Mouse (Mus musculus): Measurements from ENCODE around the gene 6820408C15Rik. TPM values are rescaled to one million over a fixed set of nuclear protein-coding genes. Genes with fewer than 3 reads are reported as not detected.

6820408C15Rik gene
- polyA plus RNA-seq, 1 experiment from 2014 or later = 2.2 TPM

GRCm38 (mm10) chr2:152439833-152440232, 24.4 kb downstream of the 6820408C15Rik start:
- Histone ChIP-seq H3K9ac (no peak overlapping the region), H3K27me3 (no peaks in the 10 kb centered on the region), H3K4me3 (no peak overlapping the region), H3K4me1 (replicated peaks) (peaks cover 12% of the 10 kb centered on the region), H3K4me2 (no peak overlapping the region), H3K9me3 (no peaks in the 10 kb centered on the region), H3K36me3 (no peaks in the 10 kb centered on the region), H3K27ac (replicated peaks) (no peak overlapping the region)
- 87% methylated on average over 2 of the region's 2 CpGs for WGBS
- no peak for ATAC-seq (ENCODE audit: low FRiP score, low read depth)

- Histone ChIP-seq H3K4me1 (replicated peaks) (peaks cover 1% of the 10 kb centered on the region), H3K9ac (no peak overlapping the region), H3K36me3 (no peaks in the 10 kb centered on the region), H3K27me3 (no peaks in the 10 kb centered on the region), H3K9me3 (no peaks in the 10 kb centered on the region), H3K4me2 (no peak overlapping the region), H3K27ac (replicated peaks) (no peak overlapping the region), H3K4me3 (no peak overlapping the region)
- 49% methylated on average over 4 of the region's 4 CpGs for WGBS
- ATAC-seq (ENCODE audit: low FRiP score, low read depth) = no peak
These were observed 26.9 kb downstream of the 6820408C15Rik start for GRCm38 (mm10) chr2:152442322-152442721.

GRCm38 (mm10) chr2:152443281-152443680, 27.9 kb downstream of the 6820408C15Rik start:
- no peak overlapping the region for H3K4me3 ChIP-seq
- WGBS = 79% methylated on average over 7 of the region's 8 CpGs
- H3K9ac ChIP-seq = no peak overlapping the region
- no peaks in the 10 kb centered on the region for H3K9me3 ChIP-seq
- H3K36me3 ChIP-seq = no peaks in the 10 kb centered on the region
- H3K4me1 ChIP-seq (replicated peaks) = no peaks in the 10 kb centered on the region
- no peak overlapping the region for H3K27ac ChIP-seq (replicated peaks)
- H3K27me3 ChIP-seq = no peaks in the 10 kb centered on the region
- no peak for ATAC-seq (ENCODE audit: low FRiP score, low read depth)
- no peak overlapping the region for H3K4me2 ChIP-seq

DNA sequence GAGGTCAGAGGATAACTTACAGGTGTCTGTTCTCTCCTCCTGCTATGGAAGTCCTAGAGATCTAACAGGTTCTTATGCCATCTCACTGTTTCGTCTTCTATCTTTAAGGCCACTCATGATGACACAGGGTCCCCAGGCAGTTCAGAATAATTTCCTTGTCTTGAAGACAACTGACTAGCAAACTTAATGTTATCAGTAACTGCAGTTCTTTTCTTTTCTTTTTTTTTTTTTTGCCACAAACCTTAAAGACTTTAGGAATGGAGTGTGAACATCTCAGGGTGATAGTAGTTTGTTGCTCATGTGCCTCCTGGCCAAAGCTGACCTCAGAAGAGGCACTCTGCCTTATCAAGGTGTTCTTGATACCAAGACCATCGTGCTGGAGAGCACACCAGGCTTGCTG, 31.3 kb downstream of the 6820408C15Rik start:
- Histone ChIP-seq H3K36me3 (no peaks in the 10 kb centered on the region), H3K27me3 (no peaks in the 10 kb centered on the region), H3K4me3 (no peak overlapping the region), H3K27ac (replicated peaks) (no peak overlapping the region), H3K9me3 (no peaks in the 10 kb centered on the region), H3K4me1 (replicated peaks) (no peaks in the 10 kb centered on the region), H3K4me2 (no peak overlapping the region), H3K9ac (no peak overlapping the region)
- no peak for ATAC-seq (ENCODE audit: low FRiP score, low read depth)
- WGBS = 69% methylated on average over 2 of the region's 2 CpGs

DNA sequence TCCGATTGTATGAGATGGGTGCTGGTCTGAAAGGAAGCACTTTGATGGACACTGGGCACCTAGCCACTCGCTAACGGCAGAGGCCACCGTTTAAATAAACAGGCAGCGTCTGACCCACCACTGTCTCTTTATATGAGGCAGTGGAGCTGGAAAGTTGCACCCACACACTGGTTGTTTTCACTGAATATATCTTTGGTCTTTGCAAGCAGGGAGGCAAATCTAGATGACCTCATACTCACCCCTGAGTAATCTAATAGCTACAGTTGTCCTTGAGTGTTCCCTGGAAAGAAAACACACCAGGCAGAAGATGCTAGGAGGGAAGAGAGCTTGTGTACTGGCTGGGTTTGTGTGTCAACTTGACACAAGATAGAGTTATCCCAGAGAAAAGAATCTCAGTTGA, 32.1 kb downstream of the 6820408C15Rik start:
- Histone ChIP-seq H3K9ac (no peak overlapping the region), H3K27me3 (no peaks in the 10 kb centered on the region), H3K27ac (replicated peaks) (no peak overlapping the region), H3K4me1 (replicated peaks) (no peaks in the 10 kb centered on the region), H3K4me2 (no peak overlapping the region), H3K9me3 (no peaks in the 10 kb centered on the region), H3K4me3 (no peak overlapping the region), H3K36me3 (no peaks in the 10 kb centered on the region)
- no peak for ATAC-seq (ENCODE audit: low FRiP score, low read depth)
- WGBS = 47% methylated on average over 5 of the region's 5 CpGs

DNA sequence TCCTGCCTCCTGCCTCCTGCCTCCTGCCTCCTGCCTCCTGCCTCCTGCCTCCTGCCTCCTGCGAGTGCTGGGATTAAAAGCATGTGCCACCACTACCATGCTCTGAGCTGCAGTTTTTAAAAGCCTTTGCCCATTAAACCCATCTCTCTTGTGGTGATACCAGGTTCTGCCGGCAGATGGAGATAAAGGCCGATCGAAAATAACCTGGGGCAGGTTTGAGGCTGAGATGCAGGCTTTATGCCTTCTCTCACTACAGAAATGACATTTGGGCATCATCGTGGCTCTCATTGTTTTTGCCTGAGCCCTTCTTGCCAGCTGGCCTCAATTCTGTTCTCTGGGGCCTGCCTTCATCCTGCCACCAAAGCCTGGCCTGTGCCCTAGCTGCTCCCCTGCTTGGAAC, 34.9 kb downstream of the 6820408C15Rik start:
- Histone ChIP-seq H3K4me3 (no peak overlapping the region), H3K27me3 (no peaks in the 10 kb centered on the region), H3K9me3 (no peaks in the 10 kb centered on the region), H3K4me1 (replicated peaks) (no peaks in the 10 kb centered on the region), H3K36me3 (no peaks in the 10 kb centered on the region), H3K4me2 (no peak overlapping the region), H3K9ac (no peak overlapping the region), H3K27ac (replicated peaks) (no peak overlapping the region)
- WGBS = 1% methylated on average over 5 of the region's 5 CpGs
- ATAC-seq (ENCODE audit: low FRiP score, low read depth) = no peak

- Histone ChIP-seq H3K27me3 (no peaks in the 10 kb centered on the region), H3K27ac (replicated peaks) (no peak overlapping the region), H3K9ac (no peak overlapping the region), H3K4me2 (no peak overlapping the region), H3K4me3 (no peak overlapping the region), H3K4me1 (replicated peaks) (no peaks in the 10 kb centered on the region), H3K9me3 (no peaks in the 10 kb centered on the region), H3K36me3 (no peaks in the 10 kb centered on the region)
- 76% methylated on average over 4 of the region's 4 CpGs for WGBS
- peak; percentile 27; the same call in 1 of the 2 replicates for ATAC-seq (ENCODE audit: low FRiP score, low read depth)
These were observed 36.9 kb downstream of the 6820408C15Rik start for GRCm38 (mm10) chr2:152452101-152452781.

GRCm38 (mm10) chr2:152459241-152459640, 43.9 kb downstream of the 6820408C15Rik start:
- no peaks in the 10 kb centered on the region for H3K9me3 ChIP-seq
- no peak overlapping the region for H3K27ac ChIP-seq (replicated peaks)
- H3K4me2 ChIP-seq = no peak overlapping the region
- WGBS = 59% methylated on average over 13 of the region's 13 CpGs
- H3K36me3 ChIP-seq = no peaks in the 10 kb centered on the region
- no peak overlapping the region for H3K9ac ChIP-seq
- H3K4me1 ChIP-seq (replicated peaks) = no peaks in the 10 kb centered on the region
- no peaks in the 10 kb centered on the region for H3K27me3 ChIP-seq
- no peak overlapping the region for H3K4me3 ChIP-seq
- ATAC-seq (ENCODE audit: low FRiP score, low read depth) = no peak

- 91% methylated on average over 3 of the region's 3 CpGs for WGBS
- H3K27me3 ChIP-seq = no peaks in the 10 kb centered on the region
These were observed 49.3 kb downstream of the 6820408C15Rik start, which contains the start of gene Defb23 for GRCm38 (mm10) chr2:152464570-152465150. Defb23 (minus strand) TSS chr2:152464620.

DNA sequence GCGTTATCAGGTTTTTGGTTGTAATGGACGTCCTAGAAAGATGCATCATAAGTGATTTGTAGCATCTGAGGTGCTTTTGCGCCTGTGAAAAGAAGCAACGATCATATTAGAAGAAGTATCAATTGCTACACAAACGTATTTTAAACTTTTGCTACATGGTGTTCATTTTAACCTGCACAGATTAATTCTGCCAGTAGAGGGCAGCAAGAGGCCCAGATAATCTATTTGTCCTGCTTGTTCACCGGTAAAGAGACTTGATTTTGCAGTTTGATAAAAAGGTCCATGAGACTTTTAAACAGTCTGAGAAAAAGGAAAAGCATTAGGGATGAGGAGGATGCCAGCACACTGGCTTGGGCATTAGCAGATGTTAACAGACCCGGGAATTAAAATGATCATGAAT, 55.6 kb downstream of the 6820408C15Rik start:
- Histone ChIP-seq H3K27me3 (no peaks in the 10 kb centered on the region), H3K9ac (no peak overlapping the region), H3K4me3 (no peak overlapping the region), H3K36me3 (no peaks in the 10 kb centered on the region), H3K4me2 (no peak overlapping the region), H3K9me3 (no peaks in the 10 kb centered on the region), H3K4me1 (replicated peaks) (no peaks in the 10 kb centered on the region), H3K27ac (replicated peaks) (no peak overlapping the region)
- no peak for ATAC-seq (ENCODE audit: low FRiP score, low read depth)
- WGBS = 32% methylated on average over 7 of the region's 7 CpGs

More at GRCm38 (mm10) chr2:152464570-152465150, 49.3 kb downstream of the 6820408C15Rik start, which contains the start of gene Defb23:
- ATAC-seq (ENCODE audit: low FRiP score, low read depth) = no peak
- Histone ChIP-seq H3K4me1 (replicated peaks) (no peaks in the 10 kb centered on the region), H3K27ac (replicated peaks) (no peak within 1 kb of the TSS), H3K9me3 (no peaks in the 10 kb centered on the region), H3K4me2 (no peak within 1 kb of the TSS), H3K36me3 (no peaks in the 10 kb centered on the region), H3K9ac (no peak within 1 kb of the TSS), H3K4me3 (no peak within 1 kb of the TSS)

- Histone ChIP-seq H3K27ac (replicated peaks) (no peak overlapping the region), H3K9ac (no peak overlapping the region), H3K36me3 (no peaks in the 10 kb centered on the region), H3K4me3 (no peak overlapping the region), H3K4me2 (no peak overlapping the region), H3K9me3 (no peaks in the 10 kb centered on the region), H3K27me3 (no peaks in the 10 kb centered on the region), H3K4me1 (replicated peaks) (no peaks in the 10 kb centered on the region)
- no peak for ATAC-seq (ENCODE audit: low FRiP score, low read depth)
- WGBS = 27% methylated on average over 3 of the region's 3 CpGs
These were observed 57.0 kb downstream of the 6820408C15Rik start for GRCm38 (mm10) chr2:152472434-152472833.

DNA sequence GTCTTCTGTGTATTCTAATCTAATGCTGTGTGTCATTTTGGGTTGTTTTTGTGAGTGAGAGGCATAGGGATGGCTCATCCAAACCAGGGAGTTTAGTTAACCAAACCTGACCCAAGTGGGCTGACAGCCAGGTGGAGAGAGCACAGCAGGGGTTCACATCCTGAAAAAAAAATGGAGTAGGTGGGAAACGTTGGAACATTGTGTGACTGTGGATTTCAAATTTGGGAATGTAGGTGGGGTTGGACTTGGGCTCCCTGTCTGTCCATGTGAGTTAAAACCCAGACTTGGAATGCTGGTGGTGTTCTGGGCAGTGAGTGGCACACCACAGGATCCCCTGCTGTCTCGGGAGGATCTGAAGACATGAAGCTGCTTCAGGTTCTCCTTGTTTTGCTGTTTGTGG, 61.4 kb downstream of the 6820408C15Rik start, which contains the start of gene Defb20:
Gene Defb20, plus strand, starts transcription at position 301 of the 400 bp plus-strand sequence.
- Histone ChIP-seq H3K9ac (no peak within 1 kb of the TSS), H3K27ac (replicated peaks) (no peak within 1 kb of the TSS), H3K27me3 (no peaks in the 10 kb centered on the region), H3K4me3 (no peak within 1 kb of the TSS), H3K4me2 (no peak within 1 kb of the TSS), H3K36me3 (no peaks in the 10 kb centered on the region), H3K9me3 (no peaks in the 10 kb centered on the region), H3K4me1 (replicated peaks) (no peaks in the 10 kb centered on the region)
- 77% methylated on average over 2 of the region's 2 CpGs for WGBS
- ATAC-seq (ENCODE audit: low FRiP score, low read depth) = no peak

Measured in hindbrain, embryonic 15.5 days (tissue).